Mouse (Mus musculus): ENCODE results near the gene Pgbd1. TPM values are rescaled to one million over a fixed set of nuclear protein-coding genes. Genes with fewer than 3 reads are reported as not detected.

Gene Pgbd1
- polyA plus RNA-seq, 2 experiments = 1.2 to 1.3 TPM

DNA sequence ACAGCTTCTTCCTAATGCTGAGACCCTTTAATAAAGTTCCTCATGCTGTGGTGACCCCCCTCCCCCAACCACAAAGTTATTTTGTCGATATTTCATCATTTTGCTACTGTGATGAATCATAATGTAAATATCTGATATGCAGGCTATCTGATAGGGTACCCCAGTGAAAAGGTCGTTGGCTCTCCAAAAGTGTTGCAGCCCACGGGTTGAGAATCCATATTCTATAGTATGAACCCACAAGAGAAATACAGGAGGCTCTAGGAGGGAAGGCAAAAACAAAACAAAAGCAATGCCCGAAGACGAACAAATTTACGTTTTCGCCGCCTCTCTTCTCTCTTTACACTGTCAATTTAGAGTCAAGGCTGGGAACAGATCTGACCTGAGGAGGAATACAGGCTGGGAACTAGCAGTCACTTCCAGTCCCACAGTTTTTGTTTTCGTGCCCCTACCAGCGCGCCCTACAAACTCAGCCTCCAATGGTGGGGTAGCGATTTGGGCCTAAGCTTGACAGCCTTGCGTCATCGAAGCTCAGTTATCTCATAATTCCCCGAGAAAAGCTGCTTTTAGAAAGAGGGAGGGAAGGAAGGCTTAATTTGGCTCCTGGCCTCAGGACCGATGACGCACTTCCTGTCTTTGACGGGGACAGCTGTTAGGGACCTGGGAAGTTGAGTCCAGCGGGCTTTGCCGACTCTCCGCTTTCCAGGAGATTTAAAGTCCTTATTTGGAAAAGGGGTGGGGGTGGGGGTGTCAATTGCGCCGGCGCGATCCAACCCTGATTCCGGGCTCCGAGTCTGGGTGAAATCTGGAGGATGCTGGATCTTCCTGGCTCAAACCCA is 32.7 kb downstream of the Pgbd1 start:
- WGBS (ENCODE audit: insufficient replicate concordance) = 4% methylated on average over 27 of the region's 27 CpGs
- H3K36me3 ChIP-seq (replicated peaks; ENCODE audit: control insufficient read depth, insufficient read depth, low read depth) = no peaks in the 10 kb centered on the region
- peaks cover 13 to 16% of the 10 kb centered on the region in 2 experiments for H3K4me1 ChIP-seq (replicated peaks; ENCODE audit: control insufficient read depth in 2 of 2, insufficient read depth in 2 of 2, low read length in 1 of 2)
- H3K4me2 ChIP-seq (ENCODE audit: low read depth) = peak overlapping the region; percentile 86
- DNase-seq (ENCODE audit: low read depth in 3 of 3, low spot score in 3 of 3) (peak; percentile 62 to 73 (median 71)), ATAC-seq (ENCODE audit: insufficient read depth) (peak; percentile 80)
- TF ChIP-seq CTCF (IDR thresholded peaks at IDR 0.05; ENCODE audit: low read depth) = no peak
- TF ChIP-seq EP300 (IDR thresholded peaks at IDR 0.05; ENCODE audit: low read depth) = no peak
- H3K4me3 ChIP-seq (ENCODE audit: insufficient read depth in 1 of 2, low read depth in 2 of 2, low read length in 2 of 2) = peak overlapping the region; percentile 52 to 62
- H3K27ac ChIP-seq = peak overlapping the region; percentile 49
- H3K27me3 ChIP-seq (ENCODE audit: control insufficient read depth, insufficient read depth, low read length) = no peaks in the 10 kb centered on the region
- peak overlapping the region; percentile 79 for H3K9ac ChIP-seq (replicated peaks)
- H3K9me3 ChIP-seq (ENCODE audit: control insufficient read depth, low read length) = no peaks in the 10 kb centered on the region

DNA sequence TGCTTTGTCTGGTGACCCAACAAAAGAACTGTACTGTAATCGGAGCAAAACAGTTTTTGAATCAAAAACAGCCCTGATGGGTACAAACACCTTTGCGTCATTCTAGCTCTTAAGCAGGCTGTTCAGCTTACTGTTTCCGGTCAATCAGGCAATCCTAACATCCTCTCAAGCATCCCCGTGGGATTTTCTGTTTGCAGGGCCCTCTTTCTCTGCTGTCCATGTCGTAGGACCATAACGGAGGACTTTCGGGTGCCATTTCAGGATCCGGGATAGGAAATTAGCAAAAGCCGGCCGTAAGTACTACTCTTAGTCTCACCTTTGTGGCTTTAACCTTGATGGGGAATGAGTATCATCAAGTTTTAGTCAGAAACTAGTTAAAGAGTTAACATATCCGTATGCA is 33.5 kb downstream of the Pgbd1 start:
- Histone ChIP-seq H3K4me2 (ENCODE audit: low read depth) (no peak overlapping the region), H3K27me3 (ENCODE audit: control insufficient read depth, insufficient read depth, low read length) (no peaks in the 10 kb centered on the region), H3K27ac (no peak overlapping the region), H3K4me1 (replicated peaks; ENCODE audit: control insufficient read depth in 2 of 2, insufficient read depth in 2 of 2, low read length in 1 of 2) (peaks cover 8 to 14% of the 10 kb centered on the region in 2 experiments), H3K9me3 (ENCODE audit: control insufficient read depth, low read length) (no peaks in the 10 kb centered on the region), H3K36me3 (replicated peaks; ENCODE audit: control insufficient read depth, insufficient read depth, low read depth) (no peaks in the 10 kb centered on the region), H3K9ac (replicated peaks) (no peak overlapping the region), H3K4me3 (ENCODE audit: insufficient read depth in 1 of 2, low read depth in 2 of 2, low read length in 2 of 2) (no peak overlapping the region)
- ATAC-seq (ENCODE audit: insufficient read depth) (no peak), DNase-seq (ENCODE audit: low read depth in 3 of 3, low spot score in 3 of 3) (no peak)
- TF ChIP-seq EP300 (IDR thresholded peaks at IDR 0.05; ENCODE audit: low read depth) = no peak
- TF ChIP-seq CTCF (IDR thresholded peaks at IDR 0.05; ENCODE audit: low read depth) = no peak
- 81% methylated on average over 11 of the region's 11 CpGs for WGBS (ENCODE audit: insufficient replicate concordance)

- peaks cover 8% of the 10 kb centered on the region for H3K36me3 ChIP-seq (replicated peaks; ENCODE audit: control insufficient read depth, insufficient read depth, low read depth)
- H3K27ac ChIP-seq = no peak overlapping the region
- peak overlapping the region; percentile 72 to 80; a peak in 3 of 4 replicates for H3K4me3 ChIP-seq (ENCODE audit: insufficient read depth in 1 of 2, low read depth in 2 of 2, low read length in 2 of 2)
- H3K4me1 ChIP-seq (replicated peaks; ENCODE audit: control insufficient read depth in 2 of 2, insufficient read depth in 2 of 2, low read length in 1 of 2) = peaks cover 9 to 12% of the 10 kb centered on the region in 2 experiments
- no peaks in the 10 kb centered on the region for H3K9me3 ChIP-seq (ENCODE audit: control insufficient read depth, low read length)
- ATAC-seq (ENCODE audit: insufficient read depth) (peak; percentile 34; the same call in 1 of the 2 replicates), DNase-seq (ENCODE audit: low read depth in 3 of 3, low spot score in 3 of 3) (no peak)
- TF ChIP-seq CTCF (IDR thresholded peaks at IDR 0.05; ENCODE audit: low read depth) (no peak), EP300 (IDR thresholded peaks at IDR 0.05; ENCODE audit: low read depth) (no peak)
- WGBS (ENCODE audit: insufficient replicate concordance) = 0% methylated on average over 2 of the region's 2 CpGs
- no peaks in the 10 kb centered on the region for H3K27me3 ChIP-seq (ENCODE audit: control insufficient read depth, insufficient read depth, low read length)
- peak overlapping the region; percentile 88 for H3K4me2 ChIP-seq (ENCODE audit: low read depth)
- peak overlapping the region; percentile 86 for H3K9ac ChIP-seq (replicated peaks)
These were observed 38.0 kb downstream of the Pgbd1 start for GRCm38 (mm10) chr13:21402848-21403247.

GRCm38 (mm10) chr13:21402287-21402846 is 38.5 kb downstream of the Pgbd1 start, which contains the start of gene Zkscan3:
Gene Zkscan3, minus strand, starts transcription at chr13:21402755.
- Histone ChIP-seq H3K27ac (peak within 1 kb of the TSS; percentile 63), H3K9ac (replicated peaks) (peak within 1 kb of the TSS; percentile 86), H3K27me3 (ENCODE audit: control insufficient read depth, insufficient read depth, low read length) (no peaks in the 10 kb centered on the region), H3K4me2 (ENCODE audit: low read depth) (peak within 1 kb of the TSS; percentile 88), H3K4me1 (replicated peaks; ENCODE audit: control insufficient read depth in 2 of 2, insufficient read depth in 2 of 2, low read length in 1 of 2) (peaks cover 6 to 9% of the 10 kb centered on the region in 2 experiments; a peak in 3 of 4 replicates), H3K4me3 (ENCODE audit: insufficient read depth in 1 of 2, low read depth in 2 of 2, low read length in 2 of 2) (peak within 1 kb of the TSS; percentile 72 to 80), H3K36me3 (replicated peaks; ENCODE audit: control insufficient read depth, insufficient read depth, low read depth) (peaks cover 8% of the 10 kb centered on the region), H3K9me3 (ENCODE audit: control insufficient read depth, low read length) (no peaks in the 10 kb centered on the region)
- ATAC-seq (ENCODE audit: insufficient read depth) (peak; percentile 92), DNase-seq (ENCODE audit: low read depth in 3 of 3, low spot score in 3 of 3) (peak; percentile 70 to 76 (median 75))
- under 1% methylated on average over 35 of the region's 35 CpGs for WGBS (ENCODE audit: insufficient replicate concordance)
- TF ChIP-seq CTCF (IDR thresholded peaks at IDR 0.05; ENCODE audit: low read depth) = no peak
- peak; percentile 30 for TF ChIP-seq EP300 (IDR thresholded peaks at IDR 0.05; ENCODE audit: low read depth)
